Mouse (Mus musculus) hindbrain, embryonic 11.5 days (tissue): ENCODE results near the gene Adssl1. TPM values are rescaled to one million over a fixed set of nuclear protein-coding genes. Genes with fewer than 3 reads are reported as not detected.

ENCODE experiments used
- ATAC-seq: fragments of 200-750 bp; cut with Nextera tagmentation; 2 replicates; pipeline ENCODE4 v1.8.0; 2017; ENCODE audit warnings: mild to moderate bottlenecking, moderate TSS enrichment, moderate library complexity; ENCODE audit not compliant: low FRiP score
- DNase-seq: peaks from one replicate; pipeline ENCODE4 v3.0.0-alpha.2; 2015; ENCODE audit warnings: low spot score
- H3K27ac ChIP-seq: fragments of 300-500 bp; sonication (generic); 2 replicates; pipeline ENCODE4 v1.5.1; 2014; ENCODE audit warnings: mild to moderate bottlenecking, low read depth, low read length
- H3K27me3 ChIP-seq: fragments of 300-500 bp; sonication (generic); 2 replicates; pipeline ENCODE4 v1.6.1; 2014; ENCODE audit warnings: mild to moderate bottlenecking, low read length, moderate library complexity, mixed read lengths; ENCODE audit not compliant: control insufficient read depth, insufficient read depth
- H3K36me3 ChIP-seq: fragments of 300-500 bp; sonication (generic); 2 replicates; pipeline ENCODE4 v1.6.1; 2014; ENCODE audit warnings: mild to moderate bottlenecking, low read length, moderate library complexity, mixed read lengths; ENCODE audit not compliant: control insufficient read depth, insufficient read depth
- H3K4me1 ChIP-seq: fragments of 300-500 bp; sonication (generic); replicated peaks from 2 replicates; pipeline ENCODE4 v1.6.1; 2014; ENCODE audit warnings: low read length, mixed read lengths; ENCODE audit not compliant: control insufficient read depth, insufficient read depth
- H3K4me2 ChIP-seq: fragments of 300-500 bp; sonication (generic); replicated peaks from 2 replicates; pipeline ENCODE4 v1.6.1; 2014; ENCODE audit warnings: mild to moderate bottlenecking, low read depth, low read length
- H3K4me3 ChIP-seq: fragments of 300-500 bp; sonication (generic); 2 replicates; pipeline ENCODE4 v1.5.1; 2014; ENCODE audit warnings: low read depth, low read length
- H3K9ac ChIP-seq: fragments of 300-500 bp; sonication (generic); 2 replicates; pipeline ENCODE4 v1.6.1; 2014; ENCODE audit warnings: low read depth, low read length
- H3K9me3 ChIP-seq: fragments of 300-500 bp; sonication (generic); 2 replicates; pipeline ENCODE4 v1.6.1; 2016; ENCODE audit warnings: low read length; ENCODE audit not compliant: control insufficient read depth
- WGBS: fragments of 180-500 bp; shearing (Covaris S2); extraction: QIAGEN DNeasy Blood & Tissue Kit; methylation state at CpG from one replicate; pipeline ENCODE4 v1.1.7; 2014; 5-methylcytosine and 5-hydroxymethylcytosine counted together
- polyA plus RNA-seq: library from polyadenylated mRNA; unstranded; fragments of >200 nt; fragmentation: Nextera tagmentation; extraction: Ambion mirVana; gene quantifications from 2 replicates; pipeline ENCODE4 v1.2.1, GENCODE M21; 2014

Adssl1 gene
- polyA plus RNA-seq, 1 experiment from 2014 or later, result 2.1 TPM

DNA sequence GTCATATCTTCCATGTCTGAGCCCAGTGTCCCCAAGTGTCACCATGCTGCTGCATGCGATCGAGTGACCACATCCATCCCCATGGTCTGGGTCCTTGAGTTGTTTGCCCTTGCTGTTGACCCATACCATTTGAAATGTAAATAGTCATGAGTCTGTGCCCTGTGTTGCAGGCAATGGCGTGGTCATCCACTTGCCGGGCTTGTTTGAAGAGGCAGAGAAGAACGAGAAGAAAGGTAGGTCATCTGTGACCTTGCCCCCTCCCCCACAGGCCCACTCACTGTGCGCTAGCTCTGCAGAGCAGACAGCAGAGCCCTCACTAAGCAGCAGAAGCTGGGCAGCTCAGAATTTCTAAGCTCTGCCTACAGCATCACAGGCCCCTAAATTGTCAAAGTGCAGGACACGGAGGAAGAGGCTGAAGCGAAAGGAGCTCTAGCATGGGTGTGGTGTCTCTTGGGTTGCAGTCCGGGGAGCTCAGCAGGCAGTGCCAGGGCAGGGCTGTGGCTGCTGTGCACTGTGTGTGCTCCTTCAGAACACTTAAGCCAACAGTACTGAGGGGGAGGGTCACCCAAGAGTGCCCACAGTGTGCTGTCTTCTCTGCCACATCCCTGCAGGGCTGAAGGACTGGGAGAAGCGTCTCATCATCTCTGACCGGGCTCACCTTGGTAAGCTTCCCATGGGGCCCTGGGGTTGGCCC, 12.4 kb downstream of the Adssl1 start:
- H3K27ac ChIP-seq, result no peak overlapping the region
- no peak overlapping the region for H3K4me2 ChIP-seq
- no peaks in the 10 kb centered on the region for H3K9me3 ChIP-seq
- no peak for DNase-seq
- H3K27me3 ChIP-seq, result no peaks in the 10 kb centered on the region
- H3K4me3 ChIP-seq, result no peak overlapping the region
- H3K9ac ChIP-seq, result no peak overlapping the region
- no peak for ATAC-seq
- no peaks in the 10 kb centered on the region for H3K36me3 ChIP-seq
- WGBS, result 71% methylated on average over 11 of the region's 11 CpGs
- no peaks in the 10 kb centered on the region for H3K4me1 ChIP-seq

- H3K9ac ChIP-seq, result no peak overlapping the region
- no peaks in the 10 kb centered on the region for H3K9me3 ChIP-seq
- H3K4me3 ChIP-seq, result no peak overlapping the region
- H3K4me2 ChIP-seq, result no peak overlapping the region
- no peak overlapping the region for H3K27ac ChIP-seq
- no peaks in the 10 kb centered on the region for H3K4me1 ChIP-seq
- H3K36me3 ChIP-seq, result no peaks in the 10 kb centered on the region
- no peaks in the 10 kb centered on the region for H3K27me3 ChIP-seq
- ATAC-seq, result no peak
- DNase-seq, result no peak
- 82% methylated on average over 5 of the region's 5 CpGs for WGBS
Observed at GRCm38 (mm10) chr12:112632907-112633306, 13.1 kb downstream of the Adssl1 start.

DNA sequence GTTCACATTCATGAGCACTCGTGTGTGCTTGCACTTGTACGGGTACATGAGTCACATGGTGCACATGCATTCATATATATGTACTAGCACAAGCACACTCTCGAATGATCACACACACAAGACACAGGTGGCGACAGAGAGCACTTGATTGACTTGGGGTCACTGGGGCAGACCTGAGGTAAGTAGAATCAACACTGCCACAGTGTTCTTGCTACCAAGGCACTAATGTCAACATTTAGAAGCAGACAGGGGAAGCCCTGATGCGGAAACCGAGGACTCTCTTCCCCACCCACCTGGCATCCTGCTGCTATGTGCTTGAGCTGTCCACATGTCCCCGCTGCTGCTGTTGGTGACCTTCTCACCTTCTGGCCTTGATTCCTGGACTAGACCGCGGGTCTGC, 13.8 kb downstream of the Adssl1 start:
- H3K9ac ChIP-seq, result no peak overlapping the region
- H3K4me2 ChIP-seq, result no peak overlapping the region
- no peaks in the 10 kb centered on the region for H3K9me3 ChIP-seq
- H3K27me3 ChIP-seq, result no peaks in the 10 kb centered on the region
- DNase-seq (no peak), ATAC-seq (no peak)
- no peaks in the 10 kb centered on the region for H3K4me1 ChIP-seq
- no peak overlapping the region for H3K4me3 ChIP-seq
- 69% methylated on average over 9 of the region's 9 CpGs for WGBS
- no peaks in the 10 kb centered on the region for H3K36me3 ChIP-seq
- no peak overlapping the region for H3K27ac ChIP-seq

- H3K9me3 ChIP-seq, result no peaks in the 10 kb centered on the region
- WGBS, result 87% methylated on average over 10 of the region's 10 CpGs
- H3K27ac ChIP-seq, result no peak overlapping the region
- no peak overlapping the region for H3K9ac ChIP-seq
- no peaks in the 10 kb centered on the region; the same call in 1 of the 2 replicates for H3K4me1 ChIP-seq
- no peak for ATAC-seq
- H3K4me3 ChIP-seq, result no peak overlapping the region
- no peaks in the 10 kb centered on the region for H3K36me3 ChIP-seq
- no peaks in the 10 kb centered on the region for H3K27me3 ChIP-seq
- H3K4me2 ChIP-seq, result no peak overlapping the region
- no peak for DNase-seq
Observed at GRCm38 (mm10) chr12:112639526-112639925, 19.7 kb downstream of the Adssl1 start.

GRCm38 (mm10) chr12:112643126-112643525, 23.3 kb downstream of the Adssl1 start:
- ATAC-seq, result no peak
- H3K4me1 ChIP-seq, result peaks cover 4% of the 10 kb centered on the region
- DNase-seq, result no peak
- no peak overlapping the region for H3K9ac ChIP-seq
- no peaks in the 10 kb centered on the region for H3K27me3 ChIP-seq
- no peaks in the 10 kb centered on the region for H3K9me3 ChIP-seq
- H3K4me2 ChIP-seq, result no peak overlapping the region
- no peak overlapping the region for H3K27ac ChIP-seq
- H3K36me3 ChIP-seq, result 0 out of 2 replicates have a peak, but pooled peaks cover 3% of the 10 kb centered on the region
- 92% methylated on average over 6 of the region's 6 CpGs for WGBS
- H3K4me3 ChIP-seq, result no peak overlapping the region

GRCm38 (mm10) chr12:112644180-112644854, 24.5 kb downstream of the Adssl1 start, which contains the start of gene Siva1:
Gene Siva1, plus strand, starts transcription at chr12:112644679.
- Histone ChIP-seq H3K4me3 (peak within 1 kb of the TSS; percentile 71), H3K4me2 (peak within 1 kb of the TSS; percentile 84), H3K27ac (peak within 1 kb of the TSS; percentile 77), H3K27me3 (no peaks in the 10 kb centered on the region), H3K4me1 (peaks cover 4% of the 10 kb centered on the region), H3K36me3 (0 out of 2 replicates have a peak, but pooled peaks cover 9% of the 10 kb centered on the region), H3K9me3 (no peaks in the 10 kb centered on the region), H3K9ac (peak within 1 kb of the TSS; percentile 78)
- peak; percentile 98 for ATAC-seq
- WGBS, result 2% methylated on average over 40 of the region's 46 CpGs
- DNase-seq, result peak; percentile 98

GRCm38 (mm10) chr12:112644855-112645506, 25.1 kb downstream of the Adssl1 start:
- under 1% methylated on average over 75 of the region's 75 CpGs for WGBS
- DNase-seq, result no peak
- Histone ChIP-seq H3K4me1 (peaks cover 4% of the 10 kb centered on the region), H3K4me3 (peak overlapping the region; percentile 71), H3K9ac (peak overlapping the region; percentile 78), H3K36me3 (0 out of 2 replicates have a peak, but pooled peaks cover 9% of the 10 kb centered on the region), H3K27ac (peak overlapping the region; percentile 77), H3K4me2 (peak overlapping the region; percentile 84), H3K27me3 (no peaks in the 10 kb centered on the region), H3K9me3 (no peaks in the 10 kb centered on the region)
- ATAC-seq, result peak; percentile 60

DNA sequence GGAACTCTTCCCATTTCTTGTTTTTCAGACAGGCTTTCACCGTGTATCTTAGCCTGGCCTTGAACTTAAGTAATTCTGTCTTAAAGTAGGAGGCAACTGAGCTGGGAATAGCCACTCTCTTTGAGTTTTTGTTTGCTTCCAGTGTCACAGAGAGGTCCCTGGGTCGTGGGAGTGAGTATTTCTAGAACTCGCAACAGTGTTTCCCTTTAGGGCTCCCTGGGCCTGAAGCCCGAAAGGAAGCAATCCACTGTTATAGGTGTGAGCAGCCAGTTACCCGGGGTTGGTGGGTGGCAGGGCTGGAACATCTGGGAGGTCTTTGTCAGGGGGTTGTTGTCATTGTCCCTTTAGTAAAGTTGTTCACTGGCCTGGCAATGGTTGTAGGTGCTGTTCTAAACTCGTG, 26.3 kb downstream of the Adssl1 start:
- H3K9me3 ChIP-seq, result no peaks in the 10 kb centered on the region
- no peaks in the 10 kb centered on the region for H3K27me3 ChIP-seq
- H3K4me1 ChIP-seq, result peaks cover 4% of the 10 kb centered on the region
- H3K36me3 ChIP-seq, result 0 out of 2 replicates have a peak, but pooled peaks cover 9% of the 10 kb centered on the region
- 63% methylated on average over 6 of the region's 6 CpGs for WGBS
- peak overlapping the region; percentile 71 for H3K4me3 ChIP-seq
- H3K9ac ChIP-seq, result peak overlapping the region; percentile 78
- ATAC-seq (no peak), DNase-seq (no peak)
- no peak overlapping the region for H3K27ac ChIP-seq
- peak overlapping the region; percentile 84 for H3K4me2 ChIP-seq
